Mouse (Mus musculus) myocyte (in vitro differentiated cells): ENCODE measurements around the gene Prr13.

ENCODE experiments used
- CEBPB ChIP-seq: IDR thresholded peaks from 2 replicates; pipeline ENCODE4 v1.6.1; 2011; ENCODE audit warnings: mild to moderate bottlenecking, moderate library complexity; ENCODE audit not compliant: poor library complexity, insufficient read depth, severe bottlenecking
- POLR2AphosphoS2 ChIP-seq: IDR thresholded peaks from one replicate; pipeline ENCODE4 v1.6.1; 2011; ENCODE audit warnings: low read depth, control low read depth; ENCODE audit not compliant: insufficient read length

DNA sequence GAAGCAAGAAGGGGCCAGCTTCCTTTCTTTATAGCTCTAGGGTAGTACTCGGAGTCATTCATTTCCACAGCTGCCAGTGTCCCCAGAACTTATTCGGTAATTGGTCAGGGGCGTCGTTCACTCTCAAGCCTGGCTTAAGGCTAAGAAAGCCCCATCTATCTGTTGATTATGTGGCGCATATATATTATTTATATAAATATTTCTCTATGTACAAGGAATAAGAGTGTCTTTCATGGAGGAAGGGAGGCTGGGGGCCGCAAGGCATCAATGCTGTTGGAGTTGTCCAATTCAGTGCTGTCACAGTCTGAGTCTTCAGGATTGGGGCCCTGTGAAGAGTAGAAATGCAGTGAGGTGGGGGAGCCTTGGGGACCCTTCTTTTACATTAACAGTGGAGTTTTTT lies 41.0 kb downstream of the Prr13 start:
- TF ChIP-seq CEBPB (no peak), POLR2AphosphoS2 (peak; percentile 16)
